Mouse (Mus musculus): ENCODE measurements at regions not wholly inside any gene's neighbourhood (a gene's known extent, or its start where the extent isn't known, plus 50 kb on each side); places are given as distances from the start of the nearest gene placed in this dataset.

GRCm38 (mm10) chr12:93427988-93428387, 1579.0 kb upstream of the Sel1l start:
- TF ChIP-seq CTCF (IDR thresholded peaks at IDR 0.05; ENCODE audit: low read depth, low read length) (no peak), POLR2A (IDR thresholded peaks at IDR 0.05; ENCODE audit: extremely low read depth, insufficient read depth, low read length) (no peak)

Measured in liver, adult 2 months (tissue).